Mouse (Mus musculus) v-Abl transformed pro-B cells (cell line): ENCODE measurements around the gene 4931406P16Rik.

Source experiments
- in situ Hi-C, 2 experiments: fragments of 400-800 bp; cut with MboI; formaldehyde crosslinking; loops; one replicate each; pipeline ENCODE4 v1.15.1; 2025; ENCODE audit not compliant: unreplicated experiment in 2 of 2

Gene 4931406P16Rik

DNA sequence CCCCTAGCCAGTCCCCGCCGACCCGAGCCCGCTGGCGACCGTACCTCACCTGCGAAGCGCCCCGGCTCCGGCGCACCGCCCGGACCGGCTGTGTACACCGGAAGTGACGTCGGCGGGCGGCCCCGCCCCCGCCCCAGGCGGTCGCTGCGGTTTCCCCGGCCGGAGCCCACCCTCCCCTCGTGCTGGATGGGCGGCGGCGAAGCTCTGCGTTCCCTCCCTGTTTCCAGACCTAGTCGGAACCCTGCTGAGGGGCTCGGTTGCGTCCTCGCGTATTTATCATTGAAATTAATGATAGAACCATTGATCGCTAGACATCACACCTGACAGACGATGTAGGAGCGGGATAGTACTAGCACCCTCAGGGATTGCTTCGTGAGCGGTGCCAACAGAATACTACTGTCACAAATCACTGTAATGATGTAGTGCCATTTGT is at the start of gene 4931406P16Rik:
TSS of gene 4931406P16Rik (minus strand) at position 109 of the 433 bp plus-strand sequence.
- in situ Hi-C loops = no loop called here

DNA sequence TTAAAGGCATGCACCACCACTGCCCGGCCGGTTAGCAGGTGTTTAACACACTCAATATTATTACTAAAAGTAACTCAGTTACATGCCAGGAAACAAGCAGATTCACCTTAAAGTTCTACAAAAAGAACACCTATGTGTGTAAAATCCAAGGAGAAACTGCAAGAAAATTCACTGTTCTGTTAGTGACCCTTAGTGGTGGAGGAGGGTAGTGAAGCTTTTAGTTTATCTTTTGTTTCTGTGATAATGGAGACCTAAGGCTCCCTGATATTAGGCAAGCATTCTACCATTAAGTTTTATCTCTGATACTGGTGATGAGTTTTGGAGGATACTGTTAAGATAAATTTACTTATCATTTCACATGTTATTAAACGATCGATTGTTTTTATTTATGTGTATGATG is 42.3 kb upstream of the 4931406P16Rik start:
- in situ Hi-C loops = loop anchor here in 1 of 2 experiments (10.0 kb wide), 1 partner anchor 201 kb away; no protein-coding TSS in a partner anchor

DNA sequence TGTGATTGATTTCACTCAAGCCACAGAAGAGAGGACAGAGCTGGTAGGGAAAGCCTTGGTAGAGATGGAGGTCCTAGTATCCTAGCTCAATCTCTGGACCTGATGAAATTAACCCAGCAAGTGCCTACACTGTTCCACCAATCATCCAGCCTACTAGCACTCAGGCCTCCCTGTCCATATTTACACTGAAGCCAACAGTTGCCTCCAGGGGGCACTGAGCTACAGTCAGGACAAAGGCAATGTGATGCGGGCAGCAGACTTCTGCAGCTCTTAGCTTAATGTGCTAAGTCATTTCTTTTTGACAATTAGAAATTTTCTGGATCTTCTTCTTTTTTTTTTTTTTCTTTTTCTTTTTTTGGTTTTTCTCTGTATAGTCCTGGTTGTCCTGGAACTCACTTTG is 38.6 kb upstream of the 4931406P16Rik start:
- in situ Hi-C loops = loop anchor here in 1 of 2 experiments (10.0 kb wide), 1 partner anchor 197 kb away; no protein-coding TSS in a partner anchor

DNA sequence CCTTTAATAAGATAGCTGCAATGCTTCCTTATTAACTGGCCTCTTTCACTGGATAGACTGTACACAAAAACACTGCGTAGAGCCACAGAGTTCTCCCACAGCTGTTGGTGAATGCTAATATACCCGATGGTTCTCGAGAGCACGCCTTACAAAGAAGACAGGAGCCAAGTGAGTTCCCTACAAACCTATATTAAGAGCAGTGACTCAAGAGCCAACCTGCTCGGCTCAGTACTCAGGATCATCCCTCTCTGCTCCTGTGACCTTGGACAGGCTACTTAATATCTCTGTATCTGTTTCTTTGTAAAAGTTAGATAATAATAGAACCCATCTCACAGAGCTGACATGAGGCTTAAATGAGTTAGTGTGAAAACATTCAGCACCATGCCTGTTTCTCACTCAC is 36.8 kb upstream of the 4931406P16Rik start:
- in situ Hi-C loops = loop anchor here in 1 of 2 experiments (10.0 kb wide), 1 partner anchor 195 kb away; no protein-coding TSS in a partner anchor

DNA sequence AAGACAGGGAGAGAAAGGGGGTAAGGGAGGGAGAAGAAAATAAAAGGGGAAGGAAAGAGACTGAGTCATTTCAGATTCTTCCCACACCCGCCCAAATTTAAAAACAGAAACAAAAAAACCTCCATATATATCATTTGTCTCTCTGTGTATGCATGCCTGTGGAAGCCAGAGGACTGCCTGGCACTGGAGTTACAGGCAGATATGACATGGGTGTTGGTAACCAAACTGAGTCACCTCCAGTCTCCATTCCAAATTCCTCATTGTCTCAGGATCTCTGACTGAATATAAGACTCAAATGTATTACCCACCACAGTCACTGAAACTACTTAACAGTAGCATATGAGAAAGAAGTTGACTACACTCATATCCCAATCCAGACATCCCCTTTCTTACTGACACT is 34.7 kb upstream of the 4931406P16Rik start:
- in situ Hi-C loops = loop anchor here in 1 of 2 experiments (25.0 kb wide), 1 partner anchor 561 kb away; no protein-coding TSS in a partner anchor

DNA sequence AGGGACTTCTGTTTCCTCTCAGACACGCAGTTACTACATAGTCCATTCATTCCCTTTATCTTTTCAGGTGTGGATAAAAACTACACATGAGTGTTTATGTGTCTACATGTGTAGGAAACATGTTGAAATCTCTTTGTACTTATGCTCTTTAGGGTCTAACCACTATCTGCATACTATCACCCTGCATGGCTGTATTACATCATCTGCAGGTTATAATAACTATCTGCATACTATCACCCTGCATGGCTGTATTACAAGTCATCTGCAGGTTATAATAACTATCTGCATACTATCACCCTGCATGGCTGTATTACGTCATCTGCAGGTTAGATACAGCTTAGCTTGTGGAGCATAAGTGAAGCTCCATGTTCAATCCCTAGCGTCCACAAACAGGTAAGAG is 33.7 kb upstream of the 4931406P16Rik start:
- in situ Hi-C loops = loop anchor here in 1 of 2 experiments (25.0 kb wide), 1 partner anchor 560 kb away; no protein-coding TSS in a partner anchor

DNA sequence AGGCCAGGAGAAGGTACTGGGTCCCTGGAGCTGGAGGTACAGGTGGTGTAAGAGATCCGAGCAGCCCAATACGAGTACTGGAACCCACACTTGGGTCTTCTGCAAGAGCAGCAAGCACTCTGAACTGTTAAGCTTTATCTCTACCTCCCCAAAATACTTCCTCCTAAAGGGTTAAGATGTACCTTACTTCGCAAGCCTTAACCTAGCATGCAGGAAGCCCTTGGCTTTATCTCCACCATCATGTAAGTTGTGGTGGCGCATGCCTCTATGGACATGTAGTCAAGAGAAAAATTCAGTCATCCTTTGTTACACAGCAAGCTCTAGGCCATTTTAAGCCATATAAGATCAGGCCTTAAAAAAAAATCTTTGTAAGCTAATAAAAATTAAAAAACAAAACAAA is 33.2 kb upstream of the 4931406P16Rik start:
- in situ Hi-C loops = loop anchor here in 1 of 2 experiments (25.0 kb wide), 1 partner anchor 559 kb away; no protein-coding TSS in a partner anchor

DNA sequence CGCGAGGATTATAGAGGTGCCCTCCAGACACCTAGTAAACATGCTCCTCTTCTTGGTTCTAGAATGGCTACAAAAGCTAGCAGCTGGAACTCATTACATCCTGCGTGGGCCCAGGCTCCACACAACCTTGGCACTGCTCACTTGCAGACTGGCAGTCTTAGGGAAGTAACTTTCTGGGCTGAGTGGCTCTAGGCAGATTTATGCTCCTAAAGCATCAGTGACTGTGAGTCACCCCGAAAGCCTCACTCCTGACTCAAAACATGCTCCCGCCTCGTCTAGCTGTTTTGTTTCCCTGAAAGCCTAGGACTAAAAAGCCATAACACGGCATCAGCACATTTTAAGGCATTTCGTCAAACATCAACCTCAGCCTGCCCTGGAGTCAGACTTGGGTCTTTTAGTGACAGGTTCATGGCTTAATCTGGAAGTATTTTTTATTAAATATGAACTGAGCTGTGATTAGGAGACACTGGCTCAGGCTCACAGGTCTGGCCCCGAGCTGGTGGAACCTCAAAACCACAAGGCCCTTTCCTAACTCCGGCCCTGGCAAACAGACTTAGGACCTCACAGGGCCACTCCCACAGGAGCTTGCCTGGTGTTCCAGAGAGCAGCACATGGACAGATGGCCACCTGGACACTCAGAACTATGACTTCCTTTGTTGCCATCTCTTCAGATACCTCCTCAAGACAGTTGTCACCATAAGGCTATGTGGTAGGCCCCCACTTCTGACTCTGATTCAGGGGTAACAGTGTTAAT is 28.9 kb upstream of the 4931406P16Rik start:
- in situ Hi-C loops = loop anchor here (5.0 to 25.0 kb wide), 2 partner anchors 90 to 555 kb away; partner anchors contain the start of gene Gm6096 (in 2 of the 2)

DNA sequence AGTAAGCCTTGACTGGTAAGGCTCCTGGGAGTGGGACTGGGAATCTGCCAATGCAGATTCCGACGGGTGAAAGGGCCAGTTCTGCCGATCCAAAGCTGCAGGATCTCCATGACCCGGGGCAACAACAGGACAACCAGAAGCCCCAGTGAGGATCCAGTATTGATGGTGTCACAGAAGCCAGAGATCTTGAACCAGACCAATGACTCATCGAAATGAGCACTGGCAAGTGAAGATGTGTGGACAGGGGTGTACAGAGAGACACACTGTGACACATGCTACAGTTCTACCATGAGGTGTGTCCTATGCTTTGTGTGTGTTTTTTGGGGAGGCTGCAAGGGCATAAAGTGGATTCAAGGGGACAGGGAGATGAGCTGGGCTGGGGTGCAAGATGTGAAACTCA is 27.5 kb upstream of the 4931406P16Rik start:
- in situ Hi-C loops = loop anchor here (5.0 to 25.0 kb wide), 2 partner anchors 89 to 554 kb away; partner anchors contain the start of gene Gm6096 (in 2 of the 2)

DNA sequence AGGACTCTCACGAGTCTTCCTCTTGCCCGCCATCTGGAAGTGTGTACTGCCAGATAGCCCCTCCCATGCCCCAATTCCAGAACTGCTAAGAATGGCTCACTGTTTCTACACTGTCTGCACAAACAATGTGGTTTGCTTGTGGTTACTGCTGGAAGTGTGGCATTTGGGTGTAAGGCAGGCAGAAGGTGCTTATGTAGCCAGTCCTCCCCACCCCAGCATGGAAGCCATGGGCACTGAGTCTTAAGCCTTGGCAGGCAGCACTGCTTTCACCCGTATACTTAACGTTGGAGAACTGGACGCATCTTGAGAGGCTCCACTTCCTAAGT is 25.8 kb upstream of the 4931406P16Rik start:
- in situ Hi-C loops = loop anchor here in 1 of 2 experiments (25.0 kb wide), 1 partner anchor 552 kb away; no protein-coding TSS in a partner anchor

DNA sequence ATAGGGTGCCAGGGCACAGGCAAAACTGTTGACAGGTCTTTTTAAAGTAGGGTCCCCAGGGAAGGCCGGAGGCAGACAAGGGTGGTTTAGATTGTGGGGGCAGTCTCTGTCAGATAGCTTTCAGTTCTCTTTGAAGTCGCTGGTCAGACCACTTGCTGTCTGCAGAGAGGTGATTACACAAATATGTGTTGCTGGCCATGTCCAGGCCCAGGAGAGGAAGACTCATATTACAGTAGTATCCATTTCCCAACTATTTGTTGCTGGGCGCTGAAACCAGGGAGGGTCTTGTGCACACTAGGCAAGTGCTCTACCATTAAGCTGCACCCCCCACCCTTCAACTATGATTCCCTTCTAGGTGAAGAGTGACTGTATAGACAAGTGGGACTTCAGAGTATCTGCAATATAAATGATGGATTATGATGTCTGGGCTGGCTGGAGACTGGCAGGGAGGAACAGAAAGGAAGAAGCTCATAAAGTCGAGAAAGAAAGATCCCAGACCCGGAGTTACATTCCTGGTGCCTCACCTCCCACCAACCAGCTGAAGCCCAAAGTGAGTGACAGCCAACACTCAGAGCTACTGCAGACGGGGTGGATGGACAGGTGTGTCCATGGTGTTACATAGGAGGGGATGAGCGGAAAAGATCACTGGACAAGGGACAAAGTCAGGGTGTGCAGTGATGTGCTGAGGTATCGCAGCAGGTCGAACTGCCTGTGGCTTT is 25.3 kb upstream of the 4931406P16Rik start:
- in situ Hi-C loops = loop anchor here in 1 of 2 experiments (25.0 kb wide), 1 partner anchor 551 kb away; no protein-coding TSS in a partner anchor

DNA sequence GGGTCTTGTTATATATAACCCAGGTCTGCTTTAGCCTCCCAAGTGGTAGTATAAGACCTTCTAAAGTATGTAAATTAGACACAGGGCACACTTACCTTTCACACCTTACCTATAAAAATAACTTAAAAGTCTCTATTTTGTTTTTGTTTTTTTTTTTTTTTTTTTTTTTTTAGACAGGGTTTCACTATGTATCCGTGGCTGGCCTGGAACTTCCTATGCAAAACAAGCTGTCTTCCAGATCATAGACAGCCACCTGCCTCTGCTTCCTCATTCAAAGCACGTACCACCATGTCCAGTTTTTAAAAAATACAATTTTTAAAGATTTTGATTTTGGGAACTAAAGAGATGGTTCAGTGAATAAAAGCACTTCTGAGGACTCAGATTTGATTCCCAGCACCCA is 23.9 kb upstream of the 4931406P16Rik start:
- in situ Hi-C loops = loop anchor here in 1 of 2 experiments (25.0 kb wide), 1 partner anchor 550 kb away; no protein-coding TSS in a partner anchor

DNA sequence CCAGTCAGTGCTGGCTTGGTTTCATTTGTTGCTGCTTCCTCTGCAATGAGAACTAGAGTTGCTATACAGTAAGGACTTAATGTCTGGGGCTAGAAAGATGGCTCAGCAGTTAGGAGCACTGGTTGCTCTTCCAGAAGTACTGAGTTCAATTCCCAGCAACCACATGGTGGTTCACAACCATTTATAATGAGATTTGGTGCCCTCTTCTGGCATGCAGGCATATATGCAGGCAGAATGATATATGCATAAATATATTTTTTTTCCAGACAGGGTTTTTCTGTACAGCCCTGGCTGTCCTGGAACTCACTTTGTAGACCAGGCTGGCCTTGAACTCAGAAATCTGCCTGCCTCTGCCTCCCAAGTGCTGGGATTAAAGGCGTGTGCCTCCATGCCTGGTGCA is 23.2 kb upstream of the 4931406P16Rik start:
- in situ Hi-C loops = loop anchor here in 1 of 2 experiments (25.0 kb wide), 1 partner anchor 549 kb away; no protein-coding TSS in a partner anchor

DNA sequence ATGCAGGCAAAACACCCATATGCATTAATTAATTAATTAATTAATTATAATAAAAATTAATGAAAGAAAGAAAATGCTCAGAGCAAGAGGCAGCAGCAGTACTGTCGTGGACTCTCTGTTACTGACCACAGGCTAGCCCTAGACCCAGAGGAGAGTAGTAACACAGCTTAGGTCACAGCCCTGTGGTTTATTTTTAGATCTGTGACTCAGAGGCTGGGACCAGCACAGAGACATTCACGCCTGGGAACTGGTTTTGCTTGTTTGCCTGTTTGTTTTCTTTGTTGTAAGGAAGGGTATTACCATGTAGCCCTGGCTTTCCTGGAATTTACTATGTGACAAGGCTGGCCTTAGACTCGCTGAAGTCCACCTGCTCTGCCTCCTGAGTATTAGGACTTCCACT is 14.1 kb upstream of the 4931406P16Rik start:
- in situ Hi-C loops = loop anchor here in 1 of 2 experiments (25.0 kb wide), 1 partner anchor 540 kb away; no protein-coding TSS in a partner anchor

DNA sequence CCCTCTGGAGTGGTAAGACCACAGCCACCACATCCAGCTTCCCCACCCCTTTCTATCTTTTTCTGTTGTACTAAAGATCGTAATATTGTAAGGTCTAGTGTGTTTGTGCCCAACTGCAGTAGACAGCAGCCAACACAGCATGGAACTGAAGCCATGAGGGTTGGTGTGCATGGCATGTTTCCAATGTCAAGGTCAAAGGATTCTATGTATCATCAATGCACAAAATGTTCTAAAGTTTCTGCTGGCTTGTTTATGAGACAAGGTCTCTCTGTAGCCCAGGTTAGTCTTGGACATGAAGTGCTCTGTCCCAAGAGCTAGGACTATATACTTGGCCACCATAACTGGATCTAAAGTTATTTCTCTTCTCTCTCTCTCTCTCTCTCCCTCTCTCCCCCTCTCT is 11.5 kb upstream of the 4931406P16Rik start:
- in situ Hi-C loops = loop anchor here in 1 of 2 experiments (25.0 kb wide), 1 partner anchor 538 kb away; no protein-coding TSS in a partner anchor

DNA sequence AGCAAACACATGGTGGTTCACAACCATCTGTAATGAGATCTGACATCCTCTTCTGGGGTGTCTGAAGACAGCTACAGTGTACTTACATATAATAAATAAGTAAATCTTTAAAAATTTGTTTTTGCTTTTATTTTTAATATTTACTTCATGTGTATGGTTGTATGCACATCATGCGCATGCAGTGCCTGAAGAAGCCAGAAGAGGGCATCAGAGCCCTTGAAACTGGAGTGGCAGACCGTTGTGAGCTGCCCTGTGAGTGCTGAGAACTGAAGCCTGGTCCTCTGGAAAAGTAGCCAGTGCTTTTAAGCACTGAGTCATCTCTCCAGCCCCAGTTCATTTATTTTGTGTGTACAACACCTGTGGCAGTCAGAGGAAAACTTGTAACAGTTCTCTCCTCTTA is 10.7 kb upstream of the 4931406P16Rik start:
- in situ Hi-C loops = no loop called here

DNA sequence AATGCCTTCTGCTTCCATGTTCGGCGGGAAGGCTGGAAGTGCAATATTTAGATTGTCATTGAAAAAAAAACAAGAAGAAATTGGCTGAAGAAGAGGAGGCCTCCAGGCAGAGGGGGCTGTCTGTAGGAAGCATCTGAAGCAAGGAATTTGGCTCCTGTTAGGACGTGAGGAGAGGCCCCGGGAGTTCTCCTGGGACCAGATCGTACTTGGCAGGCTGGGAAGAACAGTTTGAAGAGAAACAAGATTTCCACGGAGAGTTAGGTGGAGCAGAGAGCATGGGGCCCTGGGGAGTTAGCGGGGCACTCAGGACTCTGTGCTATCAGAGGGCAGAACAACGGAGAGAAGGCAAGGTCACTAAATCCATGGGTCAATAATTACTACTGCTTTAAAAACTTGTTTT is 10.0 kb upstream of the 4931406P16Rik start:
- in situ Hi-C loops = no loop called here

DNA sequence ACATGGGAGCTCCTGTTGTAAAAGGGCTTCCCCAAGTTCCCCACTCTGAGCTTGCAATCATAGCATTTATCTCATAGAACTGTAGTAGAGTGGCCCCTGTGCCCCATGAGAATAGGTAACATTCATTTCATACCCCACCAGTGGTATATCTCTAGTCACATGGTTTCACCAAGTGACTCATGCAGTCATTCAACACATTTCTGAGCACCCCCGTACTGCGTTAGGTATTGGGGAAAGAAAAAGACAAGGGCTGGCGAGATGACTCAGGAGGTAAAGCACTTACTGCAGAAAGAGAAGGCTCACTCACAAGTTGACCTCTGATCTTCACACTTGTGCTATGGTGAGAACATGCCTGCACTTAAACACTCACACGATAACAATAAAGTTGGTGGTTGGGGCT is 8.6 kb upstream of the 4931406P16Rik start:
- in situ Hi-C loops = no loop called here

DNA sequence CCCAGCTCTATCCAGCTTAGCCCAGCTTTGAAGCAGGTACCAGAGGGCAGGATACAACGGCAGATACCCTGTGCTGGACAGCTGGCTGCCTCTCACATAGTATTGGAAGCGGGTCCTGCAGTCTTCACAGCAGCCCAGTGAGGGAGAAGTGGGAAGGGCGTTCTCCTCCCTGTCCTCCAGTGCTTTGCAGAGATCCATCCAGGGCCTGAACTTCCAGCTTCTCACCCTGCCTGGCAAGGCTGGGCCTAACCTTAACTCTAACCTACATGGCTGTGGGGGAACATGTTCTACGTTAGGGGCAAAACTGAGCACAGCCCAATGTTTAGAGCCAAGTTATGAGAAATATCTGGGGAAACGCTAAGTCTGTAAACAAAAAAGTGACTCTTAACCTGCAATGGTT is 7.8 kb upstream of the 4931406P16Rik start:
- in situ Hi-C loops = no loop called here

DNA sequence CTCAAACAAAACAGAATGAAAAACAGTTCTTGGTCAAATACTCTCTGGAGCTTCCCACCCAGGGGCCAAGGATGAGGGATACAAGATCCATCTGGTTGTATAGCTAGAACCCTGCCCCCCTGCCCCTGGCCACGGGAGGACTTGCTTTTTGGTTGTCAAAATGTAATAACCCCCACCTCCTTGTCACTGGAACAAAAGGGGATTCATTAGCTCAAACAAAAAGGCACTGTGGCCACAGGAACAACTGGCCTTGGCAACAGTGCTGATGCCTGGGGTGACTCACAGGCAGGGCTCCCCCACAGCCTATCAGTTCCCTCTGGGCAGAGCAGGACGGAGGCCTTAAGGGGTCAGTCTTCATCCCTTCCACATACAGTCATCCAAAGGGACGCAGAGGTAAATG is 6.6 kb upstream of the 4931406P16Rik start:
- in situ Hi-C loops = no loop called here

DNA sequence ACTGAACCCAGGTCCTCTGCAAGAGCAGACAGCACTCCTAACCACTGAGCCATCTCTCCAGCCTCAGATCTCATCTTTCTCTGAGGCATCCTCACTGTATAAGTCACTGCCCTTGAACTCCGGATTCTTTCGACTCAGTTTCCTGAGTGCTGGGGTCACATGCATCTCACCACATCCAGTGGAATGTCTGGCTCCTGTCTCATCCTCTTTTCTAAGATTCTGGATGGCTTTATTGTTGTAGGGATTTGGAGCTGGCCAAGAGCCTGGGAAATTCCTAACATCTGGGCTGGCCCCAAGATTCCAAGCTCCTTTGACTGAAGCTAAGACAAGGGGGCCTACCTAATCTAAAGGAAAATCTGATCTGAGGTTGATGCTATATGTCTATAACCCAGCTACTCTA is 5.8 kb upstream of the 4931406P16Rik start:
- in situ Hi-C loops = no loop called here
